Mouse (Mus musculus): ENCODE measurements around the gene Cnnm4. TPM values are rescaled to one million over a fixed set of nuclear protein-coding genes. Genes with fewer than 3 reads are reported as not detected.

The Cnnm4 gene
- total and polyA plus RNA-seq, 3 experiments: 7.8 to 8.5 TPM; not detected in 1

GRCm38 (mm10) chr1:36545845-36546600, 74.6 kb downstream of the Cnnm4 start:
- TF ChIP-seq RCOR1 (IDR thresholded peaks at IDR 0.05; ENCODE audit: low read depth, low read length) (no peak), TBP (IDR thresholded peaks at IDR 0.05; ENCODE audit: low read depth, low read length) (peak; percentile 97), USF2 (IDR thresholded peaks at IDR 0.05; ENCODE audit: borderline replicate concordance in 1 of 2, insufficient read depth in 1 of 2, low read depth in 1 of 2, low read length in 2 of 2) (no peak), ELF1 (IDR thresholded peaks at IDR 0.05; ENCODE audit: low read depth, low read length) (no peak), MYC (IDR thresholded peaks at IDR 0.05; ENCODE audit: low read depth, low read length) (no peak), CTCF (IDR thresholded peaks at IDR 0.05 in 2 of 3, conservative IDR thresholded peaks at IDR 0.05 in 1 of 3; ENCODE audit: control insufficient read depth in 1 of 3, insufficient read depth in 1 of 3, low read depth in 2 of 3, low read length in 3 of 3, poor library complexity in 1 of 3, severe bottlenecking in 1 of 3) (peak in 2 of 3 experiments; percentile 39 to 42; a peak in 4 of 6 replicates), ZNF384 (IDR thresholded peaks at IDR 0.05; ENCODE audit: low read depth, low read length) (peak; percentile 56; the same call in 1 of the 2 replicates)
- Histone ChIP-seq H3K4me3 (ENCODE audit: control insufficient read depth in 1 of 2, insufficient read depth in 1 of 2, low read depth in 2 of 2, low read length in 2 of 2) (peak overlapping the region; percentile 69 to 75), H3K79me2 (ENCODE audit: control insufficient read depth, insufficient read depth, low read length, poor library complexity) (peaks cover 4% of the 10 kb centered on the region), H3K27ac (ENCODE audit: control insufficient read depth, low read depth, low read length) (peak overlapping the region; percentile 13), H3K9me3 (replicated peaks; ENCODE audit: insufficient read depth, low read length) (no peaks in the 10 kb centered on the region), H3K36me3 (ENCODE audit: control insufficient read depth in 1 of 2, insufficient read depth in 2 of 2, low read length in 2 of 2) (no peaks in the 10 kb centered on the region; a peak in 1 of 4 replicates), H3K9ac (ENCODE audit: control insufficient read depth, low read depth, low read length, poor library complexity, severe bottlenecking) (peak overlapping the region; percentile 77), H3K4me1 (ENCODE audit: control insufficient read depth in 1 of 2, insufficient read depth in 2 of 2, low read length in 2 of 2) (peaks cover 0 to 3% of the 10 kb centered on the region in 2 experiments; a peak in 3 of 4 replicates), H3K27me3 (ENCODE audit: control insufficient read depth in 1 of 2, insufficient read depth in 2 of 2, low read length in 2 of 2) (no peaks in the 10 kb centered on the region)
- peak; percentile 71 for DNase-seq (ENCODE audit: low read depth, low spot score)

GRCm38 (mm10) chr1:36546888-36547471, 75.6 kb downstream of the Cnnm4 start, which contains the start of gene Ankrd39:
Gene Ankrd39 (minus strand): TSS chr1:36547445.
- peak within 1 kb of the TSS; percentile 13 for H3K27ac ChIP-seq (ENCODE audit: control insufficient read depth, low read depth, low read length)
- no peaks in the 10 kb centered on the region for H3K9me3 ChIP-seq (replicated peaks; ENCODE audit: insufficient read depth, low read length)
- peak; percentile 56; the same call in 1 of the 2 replicates for TF ChIP-seq HCFC1 (IDR thresholded peaks at IDR 0.05; ENCODE audit: low read depth, low read length)
- peak; percentile 82 to 88 for TF ChIP-seq POLR2A (IDR thresholded peaks at IDR 0.05; ENCODE audit: control insufficient read depth in 1 of 2, insufficient read depth in 1 of 2, low read depth in 1 of 2, low read length in 2 of 2, poor library complexity in 1 of 2)
- no peak; the same call in 1 of the 2 replicates for TF ChIP-seq RCOR1 (IDR thresholded peaks at IDR 0.05; ENCODE audit: low read depth, low read length)
- peak; percentile 94 for TF ChIP-seq SMC3 (IDR thresholded peaks at IDR 0.05; ENCODE audit: low read depth, low read length)
- TF ChIP-seq GABPA (IDR thresholded peaks at IDR 0.05; ENCODE audit: low read depth, low read length): no peak
- peak; percentile 9 for TF ChIP-seq MYC (IDR thresholded peaks at IDR 0.05; ENCODE audit: low read depth, low read length)
- TF ChIP-seq MEF2A (IDR thresholded peaks at IDR 0.05; ENCODE audit: extremely low read depth, insufficient replicate concordance, low read depth, low read length, poor library complexity, severe bottlenecking): no peak
- no peak for TF ChIP-seq ETS1 (IDR thresholded peaks at IDR 0.05; ENCODE audit: low read depth, low read length)
- TF ChIP-seq USF2 (IDR thresholded peaks at IDR 0.05; ENCODE audit: borderline replicate concordance in 1 of 2, insufficient read depth in 1 of 2, low read depth in 1 of 2, low read length in 2 of 2): no peak
- TF ChIP-seq MAZ (IDR thresholded peaks at IDR 0.05; ENCODE audit: low read depth, low read length): peak; percentile 68; the same call in 1 of the 2 replicates
- TF ChIP-seq RAD21 (IDR thresholded peaks at IDR 0.05; ENCODE audit: low read depth, low read length): peak; percentile 100
- TF ChIP-seq ELF1 (IDR thresholded peaks at IDR 0.05; ENCODE audit: low read depth, low read length): peak; percentile 49; the same call in 1 of the 2 replicates
- TF ChIP-seq ZMIZ1 (IDR thresholded peaks at IDR 0.05; ENCODE audit: low read depth, low read length): 0 out of 2 replicates have a peak, but pooled peaks have one; percentile 52
- no peak for TF ChIP-seq UBTF (IDR thresholded peaks at IDR 0.05; ENCODE audit: borderline replicate concordance, insufficient read depth, low read depth, low read length)
- peak; percentile 23; the same call in 1 of the 2 replicates for TF ChIP-seq NRF1 (IDR thresholded peaks at IDR 0.05; ENCODE audit: insufficient read depth, low read depth, low read length, poor library complexity, severe bottlenecking)
- TF ChIP-seq JUND (IDR thresholded peaks at IDR 0.05; ENCODE audit: low read depth, low read length): no peak
- TF ChIP-seq TAL1 (IDR thresholded peaks at IDR 0.05; ENCODE audit: low read length): no peak
- no peak for TF ChIP-seq ZNF384 (IDR thresholded peaks at IDR 0.05; ENCODE audit: low read depth, low read length)
- peak; percentile 68; the same call in 1 of the 2 replicates for TF ChIP-seq POLR2AphosphoS2 (IDR thresholded peaks at IDR 0.05; ENCODE audit: low read length)
- TF ChIP-seq NELFE (IDR thresholded peaks at IDR 0.05; ENCODE audit: low read depth, low read length): peak; percentile 73
- TF ChIP-seq ZC3H11A (IDR thresholded peaks at IDR 0.05; ENCODE audit: low read depth, low read length): peak; percentile 94
- no peak for TF ChIP-seq E2F4 (IDR thresholded peaks at IDR 0.05; ENCODE audit: borderline replicate concordance, low read depth, low read length)
- TF ChIP-seq TBP (IDR thresholded peaks at IDR 0.05; ENCODE audit: low read depth, low read length): peak; percentile 22; the same call in 1 of the 2 replicates
- TF ChIP-seq MYB (IDR thresholded peaks at IDR 0.05; ENCODE audit: low read depth, low read length): no peak
- TF ChIP-seq USF1 (IDR thresholded peaks at IDR 0.05; ENCODE audit: low read depth, low read length): no peak

More at GRCm38 (mm10) chr1:36546888-36547471, 75.6 kb downstream of the Cnnm4 start, which contains the start of gene Ankrd39:
- Histone ChIP-seq H3K79me2 (ENCODE audit: control insufficient read depth, insufficient read depth, low read length, poor library complexity) (peaks cover 4% of the 10 kb centered on the region), H3K27me3 (ENCODE audit: control insufficient read depth in 1 of 2, insufficient read depth in 2 of 2, low read length in 2 of 2) (no peaks in the 10 kb centered on the region), H3K4me3 (ENCODE audit: control insufficient read depth in 1 of 2, insufficient read depth in 1 of 2, low read depth in 2 of 2, low read length in 2 of 2) (peak within 1 kb of the TSS; percentile 69 to 75), H3K4me1 (ENCODE audit: control insufficient read depth in 1 of 2, insufficient read depth in 2 of 2, low read length in 2 of 2) (peaks cover 0 to 3% of the 10 kb centered on the region in 2 experiments; a peak in 3 of 4 replicates), H3K36me3 (ENCODE audit: control insufficient read depth in 1 of 2, insufficient read depth in 2 of 2, low read length in 2 of 2) (no peaks in the 10 kb centered on the region), H3K9ac (ENCODE audit: control insufficient read depth, low read depth, low read length, poor library complexity, severe bottlenecking) (peak within 1 kb of the TSS; percentile 77)
- peak; percentile 99 for DNase-seq (ENCODE audit: low read depth, low spot score)
